Mouse (Mus musculus): ENCODE data around the gene Npy. TPM values are rescaled to one million over a fixed set of nuclear protein-coding genes. Genes with fewer than 3 reads are reported as not detected.

Npy gene
- 3.7 TPM for polyA plus RNA-seq (2015; fragmentation: Illumina TruSeq; extraction: RNeasy Lipid Tissue Mini Kit (QIAGEN cat#74804); ENCODE audit: insufficient read depth, low read depth, low replicate concordance)

GRCm38 (mm10) chr6:49821961-49822870 is at the start of gene Npy:
TSS of gene Npy (plus strand) at chr6:49822710.

Measured in pancreas, adult 10 weeks (tissue).